Mouse (Mus musculus) urinary bladder, postnatal 10 days (tissue): ENCODE data around the gene Fbln5.

ENCODE experiments used
- DNase-seq: peaks from one replicate; pipeline ENCODE4 v3.0.0; 2022; ENCODE audit warnings: low spot score

Gene Fbln5

DNA sequence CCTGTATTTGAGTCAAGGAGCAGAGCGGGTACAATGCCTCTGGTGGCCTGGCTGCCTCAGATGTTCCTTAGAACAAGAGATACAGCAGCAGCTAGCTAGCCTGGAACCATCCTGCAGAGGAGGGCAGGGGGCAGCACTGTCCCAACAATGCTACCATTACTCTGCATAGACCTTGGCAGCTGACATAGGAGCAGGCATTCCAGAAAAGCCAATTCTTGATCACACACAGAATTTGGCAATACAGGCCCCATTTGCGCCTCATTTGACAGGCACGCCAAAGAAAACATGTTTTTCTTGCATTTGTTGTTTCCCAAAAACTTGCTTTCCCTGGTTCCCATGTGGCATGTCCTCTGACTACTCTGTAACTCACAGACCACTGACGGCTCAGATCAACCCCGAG, 56.8 kb downstream of the Fbln5 start:
- DNase-seq = no peak

GRCm38 (mm10) chr12:101759440-101760045, 59.3 kb downstream of the Fbln5 start:
- no peak for DNase-seq

DNA sequence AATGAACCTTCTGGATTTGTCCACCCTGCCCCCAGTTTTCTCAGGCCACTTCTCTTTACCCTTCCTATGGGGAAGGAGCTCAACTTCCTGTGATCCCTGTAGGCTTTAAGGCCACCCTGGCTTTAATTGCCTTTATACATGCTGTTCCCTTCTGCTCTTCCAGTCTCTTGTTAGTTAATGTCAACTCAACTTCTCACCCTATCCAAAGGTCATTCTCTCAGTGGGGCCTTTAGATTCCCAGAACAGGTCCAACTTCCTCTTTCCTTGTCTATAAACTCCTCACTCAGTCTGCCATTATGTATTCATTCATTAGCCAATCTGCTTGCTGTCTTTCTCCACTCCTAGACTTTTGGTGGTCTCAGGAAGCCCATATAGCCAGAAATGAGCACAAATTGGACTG, 60.2 kb downstream of the Fbln5 start:
- no peak for DNase-seq

DNA sequence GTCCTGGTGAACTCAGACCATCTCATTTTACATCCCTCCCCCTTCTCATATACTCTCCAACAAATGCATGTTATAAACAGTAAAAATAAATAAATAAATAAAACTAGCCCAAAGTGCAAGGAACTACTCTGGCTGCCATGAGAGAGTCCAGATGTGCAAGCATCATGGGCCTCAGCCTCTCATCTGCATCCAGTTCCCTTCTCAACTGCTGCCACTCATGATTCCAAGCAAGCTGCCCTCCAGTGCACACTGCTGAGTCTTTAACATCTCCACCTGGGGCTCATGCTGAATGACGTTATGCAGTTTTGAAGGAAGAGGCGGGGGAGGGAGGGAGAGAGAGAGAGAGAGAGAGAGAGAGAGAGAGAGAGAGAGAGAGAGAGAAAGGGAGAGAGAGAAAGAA, 76.5 kb downstream of the Fbln5 start:
- DNase-seq = no peak

DNA sequence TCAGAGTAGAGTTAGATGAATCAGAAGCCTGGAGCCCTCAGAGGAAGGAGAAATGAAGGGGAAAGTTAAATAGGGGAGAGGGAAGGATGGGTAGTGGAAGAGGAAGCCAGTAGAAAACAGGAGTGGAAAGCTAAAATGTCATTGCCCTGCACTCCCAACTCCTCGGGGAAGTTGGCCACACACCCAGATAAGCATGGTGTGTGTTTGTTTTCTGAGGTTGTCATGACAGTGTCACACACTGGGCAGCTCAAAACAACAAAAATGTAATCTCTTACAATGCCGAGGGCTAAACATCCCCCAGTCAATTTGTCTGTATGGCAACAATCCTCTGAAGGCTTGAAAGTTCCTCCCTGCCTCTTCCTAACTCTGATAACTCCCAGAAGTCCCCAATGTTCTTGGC, 78.4 kb downstream of the Fbln5 start:
- DNase-seq = no peak

- DNase-seq = no peak
Measured at GRCm38 (mm10) chr12:101740045-101740444, 78.8 kb downstream of the Fbln5 start.

GRCm38 (mm10) chr12:101718755-101719150, 100.1 kb downstream of the Fbln5 start:
- DNase-seq = no peak

GRCm38 (mm10) chr12:101718054-101718754, 100.7 kb downstream of the Fbln5 start, which contains the start of gene Tc2n:
Gene Tc2n (minus strand): TSS chr12:101718523.
- DNase-seq = peak; percentile 38

GRCm38 (mm10) chr12:101699176-101699575, 119.7 kb downstream of the Fbln5 start:
- DNase-seq = no peak
